Mouse (Mus musculus) liver, embryonic 13.5 days (tissue): ENCODE data around the gene 1810010H24Rik. TPM values are rescaled to one million over a fixed set of nuclear protein-coding genes. Genes with fewer than 3 reads are reported as not detected.

Experiments
- ATAC-seq: fragments of 200-750 bp; cut with Nextera tagmentation; 2 replicates; pipeline ENCODE4 v1.8.0; 2017; ENCODE audit warnings: low read depth, mild to moderate bottlenecking, moderate number of reproducible peaks, moderate library complexity
- DNase-seq: peaks from one replicate; pipeline ENCODE4 v3.0.0; 2022
- H3K27ac ChIP-seq: fragments of 300-500 bp; sonication (generic); 2 replicates; pipeline ENCODE4 v1.5.1; 2015; ENCODE audit warnings: moderate library complexity, mild to moderate bottlenecking, inconsistent platforms
- H3K27me3 ChIP-seq: fragments of 300-500 bp; sonication (generic); 2 replicates; pipeline ENCODE4 v1.6.1; 2015; ENCODE audit warnings: mild to moderate bottlenecking, inconsistent platforms
- H3K36me3 ChIP-seq: fragments of 300-500 bp; sonication (generic); 2 replicates; pipeline ENCODE4 v1.6.1; 2015; ENCODE audit warnings: mild to moderate bottlenecking, inconsistent platforms
- H3K4me1 ChIP-seq: fragments of 300-500 bp; sonication (generic); replicated peaks from 2 replicates; pipeline ENCODE4 v1.6.1; 2015; ENCODE audit warnings: inconsistent platforms
- H3K4me2 ChIP-seq: fragments of 300-500 bp; sonication (generic); 2 replicates; pipeline ENCODE4 v1.6.1; 2015; ENCODE audit warnings: inconsistent platforms, mild to moderate bottlenecking, moderate library complexity
- H3K4me3 ChIP-seq: fragments of 300-500 bp; sonication (generic); replicated peaks from 2 replicates; pipeline ENCODE4 v1.5.1; 2015; ENCODE audit warnings: mild to moderate bottlenecking, inconsistent platforms
- H3K9ac ChIP-seq: fragments of 300-500 bp; sonication (generic); 2 replicates; pipeline ENCODE4 v1.6.1; 2015; ENCODE audit warnings: mild to moderate bottlenecking, inconsistent platforms
- H3K9me3 ChIP-seq: fragments of 300-500 bp; sonication (generic); replicated peaks from 2 replicates; pipeline ENCODE4 v1.6.1; 2016; ENCODE audit warnings: inconsistent platforms
- WGBS: fragments of 180-500 bp; shearing (Covaris S2); methylation state at CpG from one replicate; pipeline ENCODE4 v1.1.7; 2015; ENCODE audit not compliant: insufficient replicate concordance; 5-methylcytosine and 5-hydroxymethylcytosine counted together
- polyA plus RNA-seq: library from polyadenylated mRNA; unstranded; fragments of >200 nt; fragmentation: Nextera tagmentation; extraction: Ambion mirVana; gene quantifications from 2 replicates; pipeline ENCODE4 v1.2.1, GENCODE M21; 2015

Gene 1810010H24Rik
- polyA plus RNA-seq, 1 experiment from 2014 or later, result 1.1 TPM

DNA sequence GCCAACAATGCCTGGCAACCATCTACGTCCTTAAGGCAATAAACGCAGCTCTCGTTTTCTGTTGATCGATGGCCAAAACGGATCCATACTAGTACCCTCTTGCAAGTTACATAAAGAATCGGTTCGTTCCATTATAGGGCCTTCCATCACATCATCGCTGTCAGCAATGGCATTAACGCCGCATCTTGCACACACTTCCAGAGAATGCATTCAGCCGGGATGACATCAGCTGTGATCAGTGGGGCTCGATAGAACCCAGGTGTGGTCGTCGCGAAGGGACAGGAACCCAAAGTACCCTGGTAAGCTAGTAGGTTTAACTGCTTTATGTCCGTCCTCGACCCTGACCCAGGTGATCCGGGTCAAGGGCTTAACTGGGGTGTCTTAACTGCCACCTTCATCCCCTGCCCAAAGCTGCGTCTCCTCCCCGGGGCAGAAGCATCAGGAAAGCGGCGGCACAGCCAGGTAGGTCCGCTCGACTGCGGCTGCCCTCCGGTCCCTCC, 26.8 kb upstream of the 1810010H24Rik start:
- WGBS, result under 1% methylated on average over 26 of the region's 26 CpGs
- peaks cover 42% of the 10 kb centered on the region for H3K36me3 ChIP-seq
- H3K27ac ChIP-seq, result peak overlapping the region; percentile 94
- peak overlapping the region; percentile 96 for H3K4me3 ChIP-seq
- H3K4me2 ChIP-seq, result peak overlapping the region; percentile 74
- H3K4me1 ChIP-seq, result peaks cover 48% of the 10 kb centered on the region
- no peak for DNase-seq
- ATAC-seq, result peak; percentile 42
- H3K27me3 ChIP-seq, result no peaks in the 10 kb centered on the region
- no peaks in the 10 kb centered on the region for H3K9me3 ChIP-seq
- H3K9ac ChIP-seq, result peak overlapping the region; percentile 99

DNA sequence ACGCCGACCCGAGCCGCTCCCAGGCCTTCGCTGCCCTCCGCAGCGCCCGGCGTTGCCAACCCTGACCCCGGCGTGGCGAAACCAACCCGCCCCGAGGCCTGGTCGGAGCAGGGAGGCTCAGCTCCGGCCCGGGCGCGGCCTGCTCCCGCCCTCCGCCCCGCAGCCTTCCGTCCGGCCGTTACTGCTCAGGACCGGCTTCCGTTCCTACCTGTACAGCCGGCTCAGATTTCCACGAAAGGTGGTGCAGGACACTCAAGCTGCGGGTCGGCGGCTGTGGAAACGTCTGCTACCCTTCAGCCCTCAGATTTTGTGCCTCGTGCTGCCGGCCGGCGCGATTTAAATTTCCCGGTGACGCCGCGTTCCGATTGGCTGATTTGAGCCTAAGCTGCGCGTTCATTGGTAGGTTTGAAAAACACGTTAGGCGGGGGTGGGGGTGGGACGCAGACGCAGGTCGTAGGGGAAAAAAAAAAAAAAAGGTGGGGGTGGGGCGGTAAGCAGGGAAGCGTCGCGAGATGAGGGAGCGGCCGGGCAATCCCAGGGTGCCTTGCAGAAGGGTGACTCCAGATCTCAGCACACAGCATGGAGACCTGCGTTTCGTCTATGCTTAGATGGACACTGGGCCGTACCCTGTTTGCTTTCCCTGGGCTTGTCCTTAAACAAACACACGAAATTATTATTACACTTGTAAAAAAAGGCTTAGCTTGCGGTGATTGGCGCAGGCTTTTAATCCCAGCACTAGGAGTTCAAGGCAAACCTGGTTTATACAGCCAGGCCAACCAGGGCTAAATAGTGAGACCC, 26.1 kb upstream of the 1810010H24Rik start, which contains the start of gene Kpna2:
Kpna2 (minus strand) TSS at position 391 of the 798 bp plus-strand sequence.
- H3K4me1 ChIP-seq, result peaks cover 43% of the 10 kb centered on the region
- DNase-seq, result peak; percentile 85

DNA sequence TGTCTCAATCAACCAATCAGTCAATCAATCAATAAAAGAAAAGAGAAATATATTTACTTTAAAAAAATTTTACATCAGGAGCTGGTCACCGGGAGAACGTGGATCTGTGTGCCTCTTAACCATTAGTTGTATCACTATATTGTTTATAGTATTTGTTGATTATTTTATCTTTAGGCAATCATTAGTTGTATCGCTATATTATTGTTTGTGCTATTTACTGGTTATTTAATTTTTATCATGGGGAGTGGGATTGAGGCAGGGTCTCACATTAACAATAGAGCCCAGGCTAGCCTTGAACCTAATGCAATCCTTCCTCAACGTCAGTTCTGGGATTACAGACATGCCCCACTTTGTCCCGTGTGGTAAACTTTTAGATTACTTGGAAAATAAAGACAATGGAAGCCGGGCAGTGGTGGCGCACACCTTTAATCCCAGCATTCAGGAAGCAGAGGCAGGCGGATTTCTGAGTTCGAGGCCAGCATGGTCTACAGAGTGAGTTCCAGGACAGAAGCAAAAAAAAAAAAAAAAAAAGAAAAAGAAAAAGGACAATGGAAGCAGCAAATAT, 25.4 kb upstream of the 1810010H24Rik start:
- no peaks in the 10 kb centered on the region for H3K9me3 ChIP-seq
- H3K27me3 ChIP-seq, result no peaks in the 10 kb centered on the region
- peak overlapping the region; percentile 84 for H3K27ac ChIP-seq
- ATAC-seq, result no peak
- peak overlapping the region; percentile 96 for H3K4me3 ChIP-seq
- peaks cover 36% of the 10 kb centered on the region for H3K4me1 ChIP-seq
- peak overlapping the region; percentile 76 for H3K9ac ChIP-seq
- H3K4me2 ChIP-seq, result peak overlapping the region; percentile 82
- no peak for DNase-seq
- H3K36me3 ChIP-seq, result peaks cover 30% of the 10 kb centered on the region
- 73% methylated on average over 9 of the region's 9 CpGs for WGBS

More for the DNA sequence above, 26.1 kb upstream of the 1810010H24Rik start, which contains the start of gene Kpna2:
- Histone ChIP-seq H3K4me3 (peak within 1 kb of the TSS; percentile 96), H3K27me3 (no peaks in the 10 kb centered on the region), H3K27ac (peak within 1 kb of the TSS; percentile 94), H3K9me3 (no peaks in the 10 kb centered on the region), H3K36me3 (peaks cover 37% of the 10 kb centered on the region), H3K4me2 (peak within 1 kb of the TSS; percentile 82), H3K9ac (peak within 1 kb of the TSS; percentile 99)
- WGBS, result under 1% methylated on average over 56 of the region's 62 CpGs
- peak; percentile 88 for ATAC-seq

DNA sequence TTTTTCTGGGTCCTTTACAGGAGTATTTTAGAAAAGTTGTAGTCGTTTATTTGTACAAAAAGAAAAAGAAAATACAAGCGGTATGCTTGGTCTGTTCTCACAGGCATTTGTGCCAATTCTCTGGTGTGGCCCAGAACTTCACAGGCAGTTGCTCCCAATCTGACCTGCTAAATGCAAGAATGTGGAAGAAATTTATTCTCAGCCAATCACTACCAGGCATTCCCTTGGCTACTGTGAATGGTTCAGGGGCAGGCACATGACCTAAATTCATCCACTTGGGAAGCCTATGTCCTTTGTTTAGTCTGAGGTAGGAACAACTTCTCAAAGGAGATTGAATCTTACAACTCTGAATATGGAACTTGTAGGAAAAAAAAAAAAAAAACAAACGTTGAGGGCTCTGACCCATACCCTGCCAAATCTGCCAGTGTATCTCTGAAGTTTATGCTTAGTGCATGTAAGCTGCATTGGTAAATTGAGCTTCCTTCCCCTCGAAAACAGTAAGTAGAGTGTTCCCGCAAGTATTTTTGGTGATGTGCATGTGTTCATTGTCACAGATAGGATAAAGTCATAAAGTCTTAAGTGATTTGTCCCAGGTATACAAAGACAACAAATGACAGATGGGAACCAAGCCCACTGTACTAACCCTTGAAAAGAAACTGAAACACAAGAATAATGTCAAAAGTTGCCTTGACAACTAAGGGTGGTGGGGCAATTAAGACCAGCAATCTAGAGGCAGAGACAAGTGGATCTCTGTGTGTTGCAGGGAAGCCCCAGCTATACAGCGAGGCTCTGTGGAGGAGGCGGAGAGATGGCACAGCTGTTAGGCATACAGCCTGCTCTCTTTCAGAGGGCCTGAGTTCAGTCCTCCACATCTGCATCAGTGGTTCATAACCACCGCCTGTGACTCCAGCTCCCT, 23.5 kb upstream of the 1810010H24Rik start:
- ATAC-seq, result no peak
- H3K36me3 ChIP-seq, result peaks cover 10% of the 10 kb centered on the region
- no peaks in the 10 kb centered on the region for H3K27me3 ChIP-seq
- H3K27ac ChIP-seq, result no peak overlapping the region
- whole genome bisulfite sequencing, result 59% methylated on average over 8 of the region's 8 CpGs
- no peak for DNase-seq
- H3K4me1 ChIP-seq, result peaks cover 16% of the 10 kb centered on the region
- no peak overlapping the region for H3K4me3 ChIP-seq
- H3K4me2 ChIP-seq, result no peak overlapping the region
- H3K9ac ChIP-seq, result no peak overlapping the region
- no peaks in the 10 kb centered on the region for H3K9me3 ChIP-seq

DNA sequence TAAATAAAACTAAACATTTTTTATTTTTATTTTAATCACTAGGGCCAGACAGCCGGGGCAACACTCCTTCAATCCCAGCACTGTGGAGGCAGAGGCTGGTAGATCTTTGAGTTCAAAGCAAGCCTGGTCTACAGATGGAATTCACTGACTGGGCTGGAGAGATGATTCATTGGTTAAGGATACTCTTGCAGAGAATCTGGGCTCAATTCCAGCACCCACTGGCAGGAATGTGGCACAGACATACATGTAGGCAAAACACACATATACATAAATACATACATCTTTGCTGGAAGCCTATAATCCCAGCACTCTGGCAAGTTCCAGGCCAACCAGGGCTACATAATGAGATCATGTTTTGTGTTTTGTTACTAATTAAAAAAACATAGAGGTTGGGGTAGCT, 19.9 kb upstream of the 1810010H24Rik start:
- H3K4me2 ChIP-seq, result no peak overlapping the region
- peaks cover 11% of the 10 kb centered on the region for H3K27me3 ChIP-seq
- H3K9ac ChIP-seq, result no peak overlapping the region
- WGBS, result 85% methylated on average over 1 of the region's 1 CpGs
- no peaks in the 10 kb centered on the region for H3K4me1 ChIP-seq
- H3K9me3 ChIP-seq, result no peaks in the 10 kb centered on the region
- no peaks in the 10 kb centered on the region for H3K36me3 ChIP-seq
- no peak for DNase-seq
- ATAC-seq, result no peak
- H3K27ac ChIP-seq, result no peak overlapping the region
- no peak overlapping the region for H3K4me3 ChIP-seq

DNA sequence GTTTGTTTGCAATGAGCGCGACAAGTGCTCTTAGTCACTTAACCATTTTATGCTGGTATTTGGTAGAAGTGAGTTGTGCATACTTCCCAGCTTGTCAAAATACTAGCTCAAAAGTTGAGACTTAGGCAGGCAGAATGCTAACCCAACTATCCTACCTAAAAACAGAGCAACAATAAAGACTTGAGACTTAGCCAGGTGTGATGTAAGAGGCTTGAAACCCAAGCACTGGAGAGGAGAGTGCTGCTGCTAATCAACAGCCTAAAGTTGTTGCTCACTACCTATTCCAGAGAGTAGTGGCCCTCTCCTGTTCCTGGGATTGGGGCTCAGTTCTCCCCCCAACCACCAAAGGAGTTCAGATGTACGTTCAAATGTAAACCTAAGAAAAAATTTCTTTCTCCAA, 15.0 kb upstream of the 1810010H24Rik start:
- no peak overlapping the region for H3K4me2 ChIP-seq
- no peak overlapping the region for H3K9ac ChIP-seq
- 0 out of 2 replicates have a peak, but pooled peaks cover 2% of the 10 kb centered on the region for H3K9me3 ChIP-seq
- DNase-seq, result no peak
- no peak overlapping the region for H3K4me3 ChIP-seq
- no peak overlapping the region for H3K27ac ChIP-seq
- no peaks in the 10 kb centered on the region for H3K36me3 ChIP-seq
- no peak for ATAC-seq
- H3K27me3 ChIP-seq, result peaks cover 11% of the 10 kb centered on the region
- peaks cover 19% of the 10 kb centered on the region for H3K4me1 ChIP-seq
- WGBS, result 79% methylated on average over 3 of the region's 3 CpGs

DNA sequence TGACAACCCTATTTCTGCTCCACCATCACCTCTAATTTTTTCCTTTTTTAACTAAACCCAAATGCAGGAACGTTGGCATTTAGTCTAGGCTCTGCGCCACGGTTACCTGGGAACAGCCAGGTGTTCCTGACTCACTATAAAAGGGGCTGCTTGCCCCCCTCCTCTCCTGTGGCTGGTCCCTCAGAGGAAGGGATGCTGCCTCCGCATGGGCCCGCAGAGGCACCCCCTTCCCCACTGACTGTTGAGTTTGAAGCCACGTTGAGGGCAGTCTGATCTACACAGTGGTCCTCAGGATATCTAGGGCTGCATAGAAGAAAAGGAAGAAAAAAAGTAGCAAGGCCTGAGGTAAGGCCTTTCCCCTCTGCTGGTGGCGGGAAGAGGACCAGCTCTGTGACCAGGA, 14.3 kb upstream of the 1810010H24Rik start:
- Histone ChIP-seq H3K4me2 (peak overlapping the region; percentile 69), H3K9me3 (0 out of 2 replicates have a peak, but pooled peaks cover 2% of the 10 kb centered on the region), H3K9ac (no peak overlapping the region; the same call in 1 of the 2 replicates), H3K27ac (peak overlapping the region; percentile 90), H3K4me3 (peak overlapping the region; percentile 62; the same call in 1 of the 2 replicates), H3K27me3 (peaks cover 11% of the 10 kb centered on the region), H3K4me1 (peaks cover 19% of the 10 kb centered on the region), H3K36me3 (no peaks in the 10 kb centered on the region)
- DNase-seq (no peak), ATAC-seq (no peak)
- 73% methylated on average over 7 of the region's 7 CpGs for WGBS

DNA sequence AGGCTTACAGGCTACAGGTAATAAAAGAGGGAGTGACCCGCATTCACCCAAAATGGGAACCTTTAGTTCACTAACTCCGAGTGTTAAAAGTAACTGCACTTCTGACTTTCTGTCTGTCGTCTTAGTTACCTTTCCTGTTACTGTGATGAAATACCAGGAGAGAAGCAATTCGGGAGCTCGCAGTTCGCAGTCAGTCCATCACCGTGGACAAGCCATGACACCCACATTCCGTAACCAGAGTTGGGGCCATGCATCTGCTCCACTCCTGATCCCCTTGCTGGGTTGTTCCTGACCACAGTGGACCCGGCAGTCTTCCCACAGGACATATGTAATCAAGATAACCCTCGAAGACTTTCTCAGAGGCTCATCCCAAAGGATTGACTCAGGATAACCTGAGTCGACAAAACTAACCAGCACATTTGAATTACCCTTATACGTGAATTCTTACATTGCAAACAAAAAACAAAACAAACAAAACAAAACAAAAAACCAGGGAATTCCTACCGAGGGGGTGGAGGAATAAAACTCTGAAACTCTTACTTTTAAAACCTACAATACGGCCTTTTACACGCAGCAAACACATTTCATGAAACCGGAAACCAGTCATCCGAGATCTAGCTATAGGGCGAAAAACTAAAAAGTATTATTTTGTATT, 13.7 kb upstream of the 1810010H24Rik start:
- H3K27me3 ChIP-seq, result peaks cover 11% of the 10 kb centered on the region
- H3K4me2 ChIP-seq, result peak overlapping the region; percentile 69
- H3K27ac ChIP-seq, result peak overlapping the region; percentile 90
- no peaks in the 10 kb centered on the region for H3K36me3 ChIP-seq
- DNase-seq (no peak), ATAC-seq (no peak)
- peak overlapping the region; percentile 76 for H3K9ac ChIP-seq
- peak overlapping the region; percentile 62 for H3K4me3 ChIP-seq
- H3K9me3 ChIP-seq, result 0 out of 2 replicates have a peak, but pooled peaks cover 2% of the 10 kb centered on the region
- 30% methylated on average over 18 of the region's 18 CpGs for WGBS
- H3K4me1 ChIP-seq, result peaks cover 19% of the 10 kb centered on the region

DNA sequence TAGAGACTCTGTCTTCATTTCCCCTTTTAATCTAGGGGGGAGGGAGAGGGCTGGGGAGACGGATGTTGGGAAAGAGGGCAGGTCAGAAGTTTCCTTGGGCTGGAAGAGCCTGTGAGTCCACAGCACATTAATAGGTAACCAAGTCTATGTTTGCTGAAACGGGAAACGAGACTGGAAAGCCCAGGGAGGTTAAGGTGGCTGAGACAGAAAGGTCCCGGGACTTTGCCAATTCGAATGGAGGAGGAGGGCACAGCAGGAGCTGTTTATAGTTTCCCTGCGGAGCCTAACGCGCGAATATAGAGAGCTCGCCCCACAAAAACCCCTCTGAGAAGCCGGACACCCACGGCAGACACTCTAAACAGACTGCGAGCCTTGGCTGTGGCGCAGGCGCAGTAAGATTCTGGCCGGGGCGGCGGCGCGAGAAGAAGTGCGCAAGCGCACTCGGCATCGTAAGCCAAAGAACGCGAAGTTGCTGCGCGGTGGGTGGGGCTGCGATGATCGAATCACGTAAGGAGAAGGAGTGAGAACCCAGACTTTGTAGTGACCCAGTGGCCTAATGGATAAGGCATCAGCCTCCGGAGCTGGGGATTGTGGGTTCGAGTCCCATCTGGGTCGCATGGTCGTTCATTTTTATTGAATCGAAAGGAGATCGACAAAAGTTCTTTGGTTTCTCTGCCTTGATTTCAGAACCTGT, 13.0 kb upstream of the 1810010H24Rik start:
- H3K4me2 ChIP-seq, result peak overlapping the region; percentile 69
- H3K27ac ChIP-seq, result peak overlapping the region; percentile 90
- ATAC-seq (peak; percentile 92), DNase-seq (peak; percentile 97)
- 0 out of 2 replicates have a peak, but pooled peaks cover 2% of the 10 kb centered on the region for H3K9me3 ChIP-seq
- H3K4me1 ChIP-seq, result peaks cover 19% of the 10 kb centered on the region
- peak overlapping the region; percentile 76 for H3K9ac ChIP-seq
- H3K36me3 ChIP-seq, result no peaks in the 10 kb centered on the region
- under 1% methylated on average over 37 of the region's 37 CpGs for WGBS
- peaks cover 11% of the 10 kb centered on the region for H3K27me3 ChIP-seq
- H3K4me3 ChIP-seq, result peak overlapping the region; percentile 62

DNA sequence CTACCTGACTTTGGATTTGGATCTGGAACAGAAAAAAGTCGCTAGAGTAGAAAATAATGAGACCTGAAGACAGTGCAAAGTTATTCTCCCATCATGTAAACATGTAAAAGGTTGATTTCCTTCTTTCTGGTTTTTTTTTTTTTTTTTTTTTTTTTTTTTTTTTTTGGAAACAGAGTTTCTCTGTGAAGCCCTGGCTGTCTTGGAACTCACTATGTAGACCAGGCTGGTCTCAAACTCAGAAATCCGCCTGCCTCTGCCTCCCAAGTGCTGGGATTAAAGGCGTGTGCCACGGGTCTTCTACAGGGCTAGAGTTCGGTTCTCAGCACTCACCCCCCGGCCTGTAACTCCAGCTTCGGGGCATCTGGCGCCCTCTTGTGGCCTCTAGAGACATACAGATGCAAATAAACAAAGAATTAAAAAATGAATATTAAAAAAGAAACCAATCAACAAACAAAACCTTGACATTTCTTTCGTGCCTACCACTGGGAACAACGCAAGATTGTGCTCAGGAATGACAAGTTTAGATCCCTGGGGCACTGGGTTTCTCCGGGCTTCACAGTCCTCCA, 11.4 kb upstream of the 1810010H24Rik start:
- no peaks in the 10 kb centered on the region for H3K36me3 ChIP-seq
- 75% methylated on average over 11 of the region's 11 CpGs for WGBS
- H3K4me1 ChIP-seq, result peaks cover 20% of the 10 kb centered on the region
- no peak overlapping the region for H3K9ac ChIP-seq
- no peak overlapping the region for H3K4me3 ChIP-seq
- peaks cover 5% of the 10 kb centered on the region; the same call in 1 of the 2 replicates for H3K27me3 ChIP-seq
- 0 out of 2 replicates have a peak, but pooled peaks cover 2% of the 10 kb centered on the region for H3K9me3 ChIP-seq
- no peak overlapping the region for H3K27ac ChIP-seq
- ATAC-seq (no peak), DNase-seq (no peak)
- H3K4me2 ChIP-seq, result no peak overlapping the region
